Mouse (Mus musculus): ENCODE data around the gene Lpgat1. TPM values are rescaled to one million over a fixed set of nuclear protein-coding genes. Genes with fewer than 3 reads are reported as not detected.

Lpgat1 gene
- polyA plus RNA-seq, 1 experiment: 9.2 TPM

- no peak overlapping the region for H3K27ac ChIP-seq (ENCODE audit: insufficient read depth, low read length)
- no peak for DNase-seq (ENCODE audit: low read depth in 1 of 2, low spot score in 2 of 2)
- H3K4me1 ChIP-seq (ENCODE audit: control insufficient read depth, insufficient read depth, insufficient read length): no peaks in the 10 kb centered on the region
- peaks cover 6% of the 10 kb centered on the region for H3K36me3 ChIP-seq (ENCODE audit: control insufficient read depth, insufficient read depth, low read length)
- TF ChIP-seq CTCF (IDR thresholded peaks at IDR 0.05; ENCODE audit: extremely low read depth, insufficient read depth, insufficient read length, insufficient replicate concordance): no peak
- TF ChIP-seq POLR2A (IDR thresholded peaks at IDR 0.05; ENCODE audit: low read depth, low read length): no peak
- WGBS: 84% methylated on average over 1 of the region's 1 CpGs
- no peaks in the 10 kb centered on the region for H3K27me3 ChIP-seq (ENCODE audit: control insufficient read depth, insufficient read depth, low read length)
- H3K4me3 ChIP-seq (ENCODE audit: extremely low read depth, insufficient read depth, insufficient read length): no peak overlapping the region
These were observed 30.8 kb downstream of the Lpgat1 start for GRCm38 (mm10) chr1:191748431-191748830.

GRCm38 (mm10) chr1:191756520-191757199 is 39.0 kb downstream of the Lpgat1 start:
- peak; percentile 74 to 79 for DNase-seq (ENCODE audit: low read depth in 1 of 2, low spot score in 2 of 2)
- WGBS: 29% methylated on average over 3 of the region's 3 CpGs
- H3K36me3 ChIP-seq (ENCODE audit: control insufficient read depth, insufficient read depth, low read length): peaks cover 15% of the 10 kb centered on the region

DNA sequence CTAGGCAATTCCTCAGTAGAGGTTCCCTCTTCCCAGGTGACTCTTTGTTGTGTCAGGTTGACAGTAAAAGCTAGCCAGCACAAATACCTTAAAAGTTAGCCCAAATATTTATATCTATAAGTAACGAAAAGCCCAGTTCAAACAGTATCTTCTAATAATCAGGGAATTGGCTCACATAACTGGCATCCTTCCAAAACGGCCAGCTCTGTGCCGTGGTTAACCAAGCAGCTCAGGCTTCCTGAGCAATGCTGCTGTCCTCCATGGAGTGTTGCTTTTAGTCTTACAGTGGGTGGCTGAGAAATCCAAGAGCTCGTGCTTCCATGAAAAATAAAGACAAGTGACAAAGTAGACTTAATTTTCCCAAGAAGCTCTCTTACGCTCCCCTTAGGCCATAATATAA is 56.5 kb downstream of the Lpgat1 start:
- Histone ChIP-seq H3K4me1 (ENCODE audit: control insufficient read depth, insufficient read depth, insufficient read length) (no peaks in the 10 kb centered on the region), H3K27ac (ENCODE audit: insufficient read depth, low read length) (no peak overlapping the region), H3K27me3 (ENCODE audit: control insufficient read depth, insufficient read depth, low read length) (no peaks in the 10 kb centered on the region), H3K4me3 (ENCODE audit: extremely low read depth, insufficient read depth, insufficient read length) (no peak overlapping the region), H3K36me3 (ENCODE audit: control insufficient read depth, insufficient read depth, low read length) (peaks cover 27% of the 10 kb centered on the region)
- TF ChIP-seq CTCF (IDR thresholded peaks at IDR 0.05; ENCODE audit: extremely low read depth, insufficient read depth, insufficient read length, insufficient replicate concordance) (no peak), POLR2A (IDR thresholded peaks at IDR 0.05; ENCODE audit: low read depth, low read length) (no peak)
- DNase-seq (ENCODE audit: low read depth in 1 of 2, low spot score in 2 of 2): no peak
- WGBS: 77% methylated on average over 5 of the region's 5 CpGs

More at GRCm38 (mm10) chr1:191756520-191757199, 39.0 kb downstream of the Lpgat1 start:
- no peak overlapping the region; the same call in 1 of the 2 replicates for H3K4me3 ChIP-seq (ENCODE audit: extremely low read depth, insufficient read depth, insufficient read length)
- no peaks in the 10 kb centered on the region for H3K27me3 ChIP-seq (ENCODE audit: control insufficient read depth, insufficient read depth, low read length)
- TF ChIP-seq POLR2A (IDR thresholded peaks at IDR 0.05; ENCODE audit: low read depth, low read length) (no peak), CTCF (IDR thresholded peaks at IDR 0.05; ENCODE audit: extremely low read depth, insufficient read depth, insufficient read length, insufficient replicate concordance) (no peak)
- H3K27ac ChIP-seq (ENCODE audit: insufficient read depth, low read length): peak overlapping the region; percentile 13; the same call in 1 of the 2 replicates
- no peaks in the 10 kb centered on the region; the same call in 1 of the 2 replicates for H3K4me1 ChIP-seq (ENCODE audit: control insufficient read depth, insufficient read depth, insufficient read length)

DNA sequence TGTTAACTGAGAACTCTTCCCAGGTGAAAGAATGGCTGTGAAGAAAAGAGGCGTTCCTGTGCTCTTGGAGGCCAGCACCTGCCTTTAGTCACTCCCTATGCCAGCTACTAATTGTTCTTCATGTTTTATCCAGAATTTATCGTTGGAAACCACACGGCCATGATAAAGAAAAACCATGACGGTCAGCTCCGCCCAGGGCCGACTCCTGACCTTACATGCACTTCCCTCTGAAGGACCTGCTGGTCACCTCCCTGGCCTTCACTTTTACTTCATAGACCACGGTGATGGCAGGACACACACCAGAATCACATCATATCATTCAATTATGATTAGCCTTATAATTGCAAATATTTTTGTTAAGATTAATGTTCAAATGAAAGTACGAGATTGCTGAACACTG is 57.5 kb downstream of the Lpgat1 start:
- H3K27me3 ChIP-seq (ENCODE audit: control insufficient read depth, insufficient read depth, low read length): no peaks in the 10 kb centered on the region
- no peak for TF ChIP-seq CTCF (IDR thresholded peaks at IDR 0.05; ENCODE audit: extremely low read depth, insufficient read depth, insufficient read length, insufficient replicate concordance)
- no peak for TF ChIP-seq POLR2A (IDR thresholded peaks at IDR 0.05; ENCODE audit: low read depth, low read length)
- no peak overlapping the region for H3K4me3 ChIP-seq (ENCODE audit: extremely low read depth, insufficient read depth, insufficient read length)
- 86% methylated on average over 8 of the region's 8 CpGs for WGBS
- H3K27ac ChIP-seq (ENCODE audit: insufficient read depth, low read length): no peak overlapping the region
- H3K36me3 ChIP-seq (ENCODE audit: control insufficient read depth, insufficient read depth, low read length): peaks cover 34% of the 10 kb centered on the region
- no peaks in the 10 kb centered on the region for H3K4me1 ChIP-seq (ENCODE audit: control insufficient read depth, insufficient read depth, insufficient read length)
- DNase-seq (ENCODE audit: low read depth in 1 of 2, low spot score in 2 of 2): no peak

DNA sequence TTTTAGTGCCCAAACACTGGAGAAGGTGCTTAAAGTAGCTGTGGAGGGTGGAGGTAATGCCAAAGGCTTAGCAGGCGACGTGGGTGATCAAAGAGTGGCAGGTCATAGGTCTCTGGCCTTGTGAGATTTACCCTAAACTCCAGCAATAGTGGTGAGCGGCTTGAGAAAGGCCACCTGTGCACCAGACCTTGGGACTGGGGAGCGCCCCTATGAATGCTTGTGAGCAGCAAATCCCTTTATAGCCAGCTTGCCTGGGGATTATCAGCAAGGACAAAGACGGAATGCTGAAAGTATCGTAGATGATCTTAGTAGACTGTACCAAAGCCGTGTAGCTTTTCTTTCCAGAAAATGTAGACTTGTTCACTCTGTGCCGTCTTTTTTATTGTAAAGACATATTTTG is 59.9 kb downstream of the Lpgat1 start:
- Histone ChIP-seq H3K4me3 (ENCODE audit: extremely low read depth, insufficient read depth, insufficient read length) (no peak overlapping the region), H3K4me1 (ENCODE audit: control insufficient read depth, insufficient read depth, insufficient read length) (no peaks in the 10 kb centered on the region), H3K27ac (ENCODE audit: insufficient read depth, low read length) (no peak overlapping the region), H3K27me3 (ENCODE audit: control insufficient read depth, insufficient read depth, low read length) (no peaks in the 10 kb centered on the region), H3K36me3 (ENCODE audit: control insufficient read depth, insufficient read depth, low read length) (peaks cover 38% of the 10 kb centered on the region)
- no peak for DNase-seq (ENCODE audit: low read depth in 1 of 2, low spot score in 2 of 2)
- 88% methylated on average over 8 of the region's 8 CpGs for WGBS
- no peak for TF ChIP-seq CTCF (IDR thresholded peaks at IDR 0.05; ENCODE audit: extremely low read depth, insufficient read depth, insufficient read length, insufficient replicate concordance)
- no peak for TF ChIP-seq POLR2A (IDR thresholded peaks at IDR 0.05; ENCODE audit: low read depth, low read length)

DNA sequence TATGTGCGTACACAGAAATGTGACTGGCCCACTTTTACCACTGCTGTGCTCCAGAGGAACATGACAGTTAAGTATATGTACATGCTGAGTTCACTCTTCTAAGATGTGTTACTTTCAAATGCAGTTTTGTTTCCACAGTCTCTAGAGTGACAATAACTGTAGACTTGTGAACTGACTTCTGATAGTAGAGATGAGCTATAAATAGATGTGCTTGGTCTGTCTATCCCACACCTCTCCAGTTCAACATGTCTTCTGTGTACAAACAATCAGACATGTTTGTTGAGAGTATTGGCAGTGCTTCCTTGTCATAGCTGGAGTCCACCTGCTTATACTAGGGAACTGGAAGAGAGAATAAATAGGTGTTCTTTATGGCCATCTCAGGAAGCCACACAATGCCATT is 62.8 kb downstream of the Lpgat1 start:
- no peak for DNase-seq (ENCODE audit: low read depth in 1 of 2, low spot score in 2 of 2)
- TF ChIP-seq CTCF (IDR thresholded peaks at IDR 0.05; ENCODE audit: extremely low read depth, insufficient read depth, insufficient read length, insufficient replicate concordance) (no peak), POLR2A (IDR thresholded peaks at IDR 0.05; ENCODE audit: low read depth, low read length) (no peak)
- Histone ChIP-seq H3K4me1 (ENCODE audit: control insufficient read depth, insufficient read depth, insufficient read length) (no peaks in the 10 kb centered on the region), H3K36me3 (ENCODE audit: control insufficient read depth, insufficient read depth, low read length) (peaks cover 31% of the 10 kb centered on the region), H3K27me3 (ENCODE audit: control insufficient read depth, insufficient read depth, low read length) (no peaks in the 10 kb centered on the region), H3K27ac (ENCODE audit: insufficient read depth, low read length) (no peak overlapping the region), H3K4me3 (ENCODE audit: extremely low read depth, insufficient read depth, insufficient read length) (no peak overlapping the region)
- WGBS: 94% methylated on average over 1 of the region's 1 CpGs

DNA sequence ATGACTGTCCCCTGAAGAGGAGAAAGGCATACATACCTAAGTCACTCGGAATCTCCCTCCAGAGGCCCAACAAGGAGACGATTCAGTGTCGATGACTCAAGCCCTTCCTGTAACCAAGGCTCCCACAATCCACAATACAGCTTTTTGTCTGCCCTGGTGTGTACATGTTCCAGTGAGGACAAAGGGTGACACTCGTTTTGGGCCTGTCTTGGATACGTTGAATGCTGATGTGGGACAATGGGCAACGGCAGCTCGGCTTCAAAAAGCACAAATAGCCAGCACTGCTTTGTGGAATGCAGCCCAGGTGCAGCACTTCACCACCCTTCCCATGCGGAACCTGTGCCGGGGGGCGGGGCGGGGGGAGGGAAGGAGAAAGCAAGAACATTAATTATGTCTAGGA is 67.5 kb downstream of the Lpgat1 start:
- H3K36me3 ChIP-seq (ENCODE audit: control insufficient read depth, insufficient read depth, low read length): peaks cover 10% of the 10 kb centered on the region
- 76% methylated on average over 11 of the region's 11 CpGs for WGBS
- TF ChIP-seq CTCF (IDR thresholded peaks at IDR 0.05; ENCODE audit: extremely low read depth, insufficient read depth, insufficient read length, insufficient replicate concordance) (no peak), POLR2A (IDR thresholded peaks at IDR 0.05; ENCODE audit: low read depth, low read length) (no peak)

More for the DNA sequence above, 67.5 kb downstream of the Lpgat1 start:
- DNase-seq (ENCODE audit: low read depth in 1 of 2, low spot score in 2 of 2): no peak
- Histone ChIP-seq H3K27me3 (ENCODE audit: control insufficient read depth, insufficient read depth, low read length) (no peaks in the 10 kb centered on the region), H3K4me3 (ENCODE audit: extremely low read depth, insufficient read depth, insufficient read length) (no peak overlapping the region), H3K4me1 (ENCODE audit: control insufficient read depth, insufficient read depth, insufficient read length) (no peaks in the 10 kb centered on the region), H3K27ac (ENCODE audit: insufficient read depth, low read length) (no peak overlapping the region)

Measured in spleen, adult 2 months (tissue).